Mouse (Mus musculus) liver, embryonic 18 days (tissue): ENCODE data around the gene Bloc1s2. TPM values are rescaled to one million over a fixed set of nuclear protein-coding genes. Genes with fewer than 3 reads are reported as not detected.

Source experiments
- polyA plus RNA-seq: library from polyadenylated mRNA; depleted of rRNA; stranded (reverse); fragments of >200 nt; gene quantifications from 2 replicates; pipeline ENCODE4 v1.2.3, GENCODE M21; 2012; rRNA removed

Gene Bloc1s2
- 24.3 and 26.6 TPM in 2 replicates for polyA plus RNA-seq

DNA sequence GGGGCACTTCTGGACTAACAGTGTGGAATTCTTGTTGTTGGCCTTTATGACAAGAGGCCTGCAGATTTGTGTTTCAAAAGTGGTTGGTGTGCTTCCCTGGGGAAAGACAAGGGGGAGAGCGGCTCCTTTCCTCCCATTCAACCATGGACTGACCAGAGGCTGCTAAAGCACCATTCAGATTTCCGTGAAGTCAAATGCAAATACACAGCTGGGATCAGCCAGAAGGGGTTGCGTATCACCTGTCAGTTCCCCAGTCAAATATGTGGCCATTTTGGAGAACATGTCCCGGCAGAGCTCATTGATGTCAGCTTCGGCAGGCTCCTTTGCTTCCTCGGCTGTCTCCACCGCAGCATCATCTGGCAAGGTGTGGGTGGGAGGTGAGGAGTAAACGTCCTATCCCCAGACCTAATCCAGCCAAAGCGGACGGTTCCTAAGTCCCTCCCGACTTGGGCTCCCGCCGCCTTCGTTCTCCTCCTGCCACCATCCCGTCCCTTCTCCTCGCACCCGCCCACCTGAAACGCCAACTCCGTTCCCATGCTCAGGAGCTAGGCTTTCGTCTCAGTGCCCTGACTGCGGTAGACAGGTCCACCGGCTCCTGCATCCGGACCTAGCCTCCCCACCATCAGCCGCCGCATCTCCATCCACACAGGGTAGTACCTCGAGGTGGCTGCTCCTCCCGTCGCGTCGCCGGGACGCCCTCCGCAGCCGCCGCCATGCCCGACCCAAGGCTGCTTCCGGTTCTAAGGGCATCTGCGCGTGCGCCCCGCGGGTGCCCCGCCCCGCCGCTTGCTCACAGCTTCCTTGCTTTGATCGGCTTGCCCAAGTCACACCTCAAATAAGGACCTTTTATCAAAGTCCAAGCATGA lies at the start of gene Bloc1s2:
TSS of gene Bloc1s2 (minus strand) at position 745 of the 866 bp plus-strand sequence.

DNA sequence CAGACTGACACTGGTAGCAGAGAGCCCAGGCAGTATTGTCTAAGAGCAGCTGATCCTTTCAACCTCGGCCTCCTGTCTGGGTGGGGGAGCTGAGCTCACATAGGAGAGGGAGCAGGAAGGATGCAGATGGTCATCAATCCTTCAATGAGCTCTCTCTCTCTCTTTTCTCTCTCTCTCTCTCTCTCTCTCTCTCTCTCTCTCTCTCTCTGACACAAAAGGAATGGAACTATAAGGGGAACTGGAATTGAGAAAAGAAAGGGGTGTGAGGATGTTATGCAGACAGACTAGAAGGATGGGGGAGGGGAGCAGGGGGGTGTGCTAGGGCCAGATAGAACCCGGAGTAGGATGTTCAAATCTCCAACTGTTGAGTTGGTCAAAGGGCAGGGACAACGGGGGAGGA lies 46.1 kb upstream of the Bloc1s2 start, which contains the start of gene Pkd2l1:
TSS of gene Pkd2l1 (minus strand) at position 101 of the 400 bp plus-strand sequence.

DNA sequence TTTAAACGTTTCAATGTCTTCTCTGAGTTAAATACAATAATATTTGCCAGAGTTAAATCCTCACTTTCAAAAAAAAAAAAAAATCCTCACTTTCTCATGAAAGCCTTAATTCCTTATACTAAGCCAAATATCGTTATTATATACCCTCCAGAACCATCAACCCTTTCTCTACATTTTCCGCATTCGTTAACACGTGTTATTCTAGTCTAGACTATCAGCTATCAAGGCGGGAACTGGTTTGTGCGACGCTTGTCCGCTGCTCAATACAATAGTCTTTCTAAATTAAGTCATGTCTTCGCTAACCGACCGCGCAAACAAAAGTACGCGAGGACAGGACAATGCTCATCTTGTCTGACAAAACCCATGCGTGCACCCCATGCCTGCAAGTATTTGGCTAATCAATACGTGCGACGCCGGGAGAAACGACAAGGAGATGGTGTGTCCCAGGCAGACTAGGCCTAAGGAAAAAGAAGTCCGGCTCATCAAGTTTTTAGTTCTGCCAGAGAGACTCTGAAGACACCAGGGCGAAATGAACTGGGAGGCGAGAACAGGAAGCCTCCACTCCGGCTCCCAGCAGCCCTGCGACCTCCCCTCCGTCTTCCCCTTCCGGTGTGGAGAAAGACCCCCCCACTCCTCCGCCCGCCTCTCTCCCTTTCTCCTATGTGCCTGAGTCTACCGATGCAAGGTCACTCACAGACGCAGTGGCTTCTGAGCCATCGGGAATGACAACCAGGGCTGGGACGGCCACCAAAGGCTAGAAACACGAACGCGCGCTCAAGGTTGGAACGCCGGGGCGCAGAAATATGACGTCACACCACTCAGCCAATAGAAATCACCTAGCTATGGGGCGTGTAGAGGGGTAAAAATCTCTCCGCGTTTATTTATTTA lies 10.9 kb downstream of the Bloc1s2 start, which contains the start of gene Cwf19l1:
TSS of gene Cwf19l1 (minus strand) at position 805 of the 888 bp plus-strand sequence.

DNA sequence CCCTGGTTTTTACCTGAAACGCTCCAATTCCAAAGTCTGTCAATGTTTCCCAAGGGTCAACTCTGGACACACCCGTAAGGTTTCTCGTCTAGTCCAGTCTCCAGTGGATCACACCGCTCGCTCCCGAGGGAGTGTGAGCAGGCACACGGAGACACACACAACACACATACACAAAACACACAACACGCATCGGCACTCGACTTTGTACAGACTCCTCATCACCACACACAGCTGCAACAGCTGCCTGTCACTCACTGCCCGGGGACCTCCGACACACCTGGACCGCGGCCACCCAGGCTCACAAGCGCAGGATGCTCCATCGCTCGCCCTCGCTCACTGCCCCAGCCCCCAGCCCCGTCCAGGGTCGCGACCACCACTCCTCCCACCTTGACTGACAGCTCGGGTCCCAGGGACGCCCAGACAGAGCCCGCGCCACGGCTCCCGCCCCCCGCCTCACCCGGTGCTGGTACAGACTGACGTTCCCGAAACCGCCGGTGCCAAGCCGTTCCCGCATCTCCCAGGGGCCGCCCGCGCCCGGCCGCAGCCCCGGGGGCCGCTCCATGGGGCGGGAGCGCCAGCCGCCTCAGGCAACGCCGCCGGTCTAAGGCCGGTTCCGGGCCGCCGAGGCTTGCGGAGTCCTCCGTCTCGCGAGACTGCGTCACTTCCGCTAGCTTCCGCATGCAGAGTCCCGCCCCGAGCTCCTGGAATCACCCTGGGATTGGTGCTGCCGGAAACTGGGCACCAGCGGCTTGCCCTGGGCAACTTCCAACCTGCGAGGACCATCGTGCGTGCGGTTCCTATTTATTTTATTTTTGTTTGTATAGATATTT lies 39.2 kb downstream of the Bloc1s2 start, which contains the start of gene Chuk:
TSS of gene Chuk (minus strand) at position 650 of the 830 bp plus-strand sequence.

Other genes with a start within 250 kb of the Bloc1s2 start
- 3.9 and 4.3 TPM in 2 replicates for gene Dnmbp, start 206.3 kb downstream of the Bloc1s2 start, polyA plus RNA-seq
- gene Cpn1, start 159.9 kb downstream of the Bloc1s2 start, polyA plus RNA-seq, result 188 and 210 TPM in 2 replicates
- 43.3 and 68.3 TPM in 2 replicates for gene Cyp2c23, start 117.2 kb downstream of the Bloc1s2 start, polyA plus RNA-seq
- 14.3 and 14.7 TPM in 2 replicates for gene Erlin1, start 76.7 kb downstream of the Bloc1s2 start, polyA plus RNA-seq
- gene Chuk, start 39.0 kb downstream of the Bloc1s2 start, polyA plus RNA-seq, result 29.8 and 29.9 TPM in 2 replicates
- gene Cwf19l1, start 10.6 kb downstream of the Bloc1s2 start, polyA plus RNA-seq, result 9.8 and 9.9 TPM in 2 replicates
- 0.01 TPM in 2 replicates for gene Pkd2l1, start 46.0 kb upstream of the Bloc1s2 start, polyA plus RNA-seq
- 0.07 TPM in 1 of 2 replicates, not detected in the other for gene Scd3, start 56.8 kb upstream of the Bloc1s2 start, polyA plus RNA-seq
- 172 and 205 TPM in 2 replicates for gene Scd2, start 147.2 kb upstream of the Bloc1s2 start, polyA plus RNA-seq
- 0.06 and 0.07 TPM in 2 replicates for gene Scd4, start 186.6 kb upstream of the Bloc1s2 start, polyA plus RNA-seq